Mouse (Mus musculus): ENCODE results near the gene 3100002H09Rik. TPM values are rescaled to one million over a fixed set of nuclear protein-coding genes. Genes with fewer than 3 reads are reported as not detected.

3100002H09Rik gene
- polyA plus RNA-seq, 1 experiment from 2014 or later = not detected

DNA sequence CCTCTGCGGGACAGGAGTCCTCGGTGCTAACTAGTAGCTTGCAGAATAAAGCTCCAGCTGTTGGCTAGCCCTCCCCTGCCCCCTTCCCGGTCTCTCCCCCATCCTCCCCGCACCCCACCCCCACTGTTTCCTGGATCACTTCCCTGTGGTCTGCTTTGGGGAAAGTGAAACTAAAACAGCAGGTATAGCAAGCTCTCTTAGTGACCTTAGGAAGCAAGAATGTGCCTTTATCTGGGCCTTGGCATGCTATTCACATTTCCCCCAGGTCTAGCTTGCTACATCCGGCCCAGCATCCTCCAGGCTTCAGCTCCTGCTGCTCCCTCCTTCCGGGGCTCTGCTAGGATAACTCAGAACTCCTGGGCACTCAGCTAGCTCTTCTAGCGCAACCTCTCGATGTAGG is 36.0 kb upstream of the 3100002H09Rik start:
- Histone ChIP-seq H3K4me1 (ENCODE audit: control insufficient read depth, insufficient read depth, low read length) (no peaks in the 10 kb centered on the region), H3K4me3 (ENCODE audit: low read depth, low read length) (no peak overlapping the region), H3K4me2 (ENCODE audit: low read length) (no peak overlapping the region), H3K27ac (ENCODE audit: low read depth, low read length) (no peak overlapping the region), H3K9ac (ENCODE audit: low read length) (no peak overlapping the region), H3K9me3 (replicated peaks; ENCODE audit: control insufficient read depth, low read length) (no peaks in the 10 kb centered on the region), H3K36me3 (ENCODE audit: control insufficient read depth, insufficient read depth, low read length) (no peaks in the 10 kb centered on the region), H3K27me3 (replicated peaks; ENCODE audit: control insufficient read depth, insufficient read depth, low read length) (0 out of 2 replicates have a peak, but pooled peaks cover 4% of the 10 kb centered on the region)
- WGBS = 25% methylated on average over 8 of the region's 8 CpGs
- ATAC-seq (no peak), DNase-seq (ENCODE audit: low spot score) (no peak)

- Histone ChIP-seq H3K4me1 (ENCODE audit: control insufficient read depth, insufficient read depth, low read length) (no peaks in the 10 kb centered on the region), H3K27ac (ENCODE audit: low read depth, low read length) (no peak overlapping the region), H3K36me3 (ENCODE audit: control insufficient read depth, insufficient read depth, low read length) (no peaks in the 10 kb centered on the region), H3K4me3 (ENCODE audit: low read depth, low read length) (no peak overlapping the region), H3K9me3 (replicated peaks; ENCODE audit: control insufficient read depth, low read length) (no peaks in the 10 kb centered on the region), H3K9ac (ENCODE audit: low read length) (no peak overlapping the region), H3K27me3 (replicated peaks; ENCODE audit: control insufficient read depth, insufficient read depth, low read length) (0 out of 2 replicates have a peak, but pooled peaks cover 4% of the 10 kb centered on the region), H3K4me2 (ENCODE audit: low read length) (no peak overlapping the region)
- DNase-seq (ENCODE audit: low spot score) (no peak), ATAC-seq (no peak)
- 19% methylated on average over 3 of the region's 3 CpGs for WGBS
Observed at GRCm38 (mm10) chr4:124644974-124645433, 34.4 kb upstream of the 3100002H09Rik start.

DNA sequence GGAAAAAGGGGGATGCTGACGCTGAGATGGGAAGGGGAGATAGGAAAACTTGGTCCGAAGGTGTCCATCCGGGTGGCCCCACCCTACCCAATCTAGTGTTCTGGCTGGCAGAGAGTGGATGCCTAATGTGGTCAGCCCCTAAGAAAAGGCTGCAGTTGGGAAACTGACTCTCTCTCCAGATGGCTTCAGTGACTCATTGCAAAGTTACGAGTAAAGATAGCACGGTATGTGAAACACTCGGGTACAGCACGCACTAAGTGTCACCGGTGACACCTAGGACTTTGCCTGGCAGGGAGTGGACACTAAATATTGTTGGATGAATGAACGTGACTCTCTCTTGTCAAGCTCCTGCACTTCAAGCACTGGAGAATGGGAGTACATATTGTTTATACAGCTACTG is 33.3 kb upstream of the 3100002H09Rik start:
- WGBS = 96% methylated on average over 9 of the region's 9 CpGs
- no peak overlapping the region for H3K27ac ChIP-seq (ENCODE audit: low read depth, low read length)
- no peak overlapping the region for H3K4me3 ChIP-seq (ENCODE audit: low read depth, low read length)
- H3K9ac ChIP-seq (ENCODE audit: low read length) = no peak overlapping the region
- ATAC-seq (no peak), DNase-seq (ENCODE audit: low spot score) (no peak)
- no peaks in the 10 kb centered on the region for H3K36me3 ChIP-seq (ENCODE audit: control insufficient read depth, insufficient read depth, low read length)
- no peaks in the 10 kb centered on the region for H3K27me3 ChIP-seq (replicated peaks; ENCODE audit: control insufficient read depth, insufficient read depth, low read length)
- H3K4me2 ChIP-seq (ENCODE audit: low read length) = no peak overlapping the region
- no peaks in the 10 kb centered on the region for H3K4me1 ChIP-seq (ENCODE audit: control insufficient read depth, insufficient read depth, low read length)
- no peaks in the 10 kb centered on the region for H3K9me3 ChIP-seq (replicated peaks; ENCODE audit: control insufficient read depth, low read length)

- no peak overlapping the region for H3K9ac ChIP-seq (ENCODE audit: low read length)
- H3K27me3 ChIP-seq (replicated peaks; ENCODE audit: control insufficient read depth, insufficient read depth, low read length) = no peaks in the 10 kb centered on the region
- H3K4me2 ChIP-seq (ENCODE audit: low read length) = no peak overlapping the region
- 25% methylated on average over 12 of the region's 12 CpGs for WGBS
- H3K27ac ChIP-seq (ENCODE audit: low read depth, low read length) = no peak overlapping the region
- H3K9me3 ChIP-seq (replicated peaks; ENCODE audit: control insufficient read depth, low read length) = no peaks in the 10 kb centered on the region
- H3K4me3 ChIP-seq (ENCODE audit: low read depth, low read length) = no peak overlapping the region
- no peaks in the 10 kb centered on the region for H3K36me3 ChIP-seq (ENCODE audit: control insufficient read depth, insufficient read depth, low read length)
- DNase-seq (ENCODE audit: low spot score) (no peak), ATAC-seq (no peak)
- no peaks in the 10 kb centered on the region for H3K4me1 ChIP-seq (ENCODE audit: control insufficient read depth, insufficient read depth, low read length)
Observed at GRCm38 (mm10) chr4:124639715-124640114, 29.1 kb upstream of the 3100002H09Rik start.

- H3K36me3 ChIP-seq (ENCODE audit: control insufficient read depth, insufficient read depth, low read length) = no peaks in the 10 kb centered on the region
- ATAC-seq = no peak
- no peak overlapping the region for H3K9ac ChIP-seq (ENCODE audit: low read length)
- no peak for DNase-seq (ENCODE audit: low spot score)
- no peaks in the 10 kb centered on the region for H3K27me3 ChIP-seq (replicated peaks; ENCODE audit: control insufficient read depth, insufficient read depth, low read length)
- H3K4me1 ChIP-seq (ENCODE audit: control insufficient read depth, insufficient read depth, low read length) = no peaks in the 10 kb centered on the region
- WGBS = 5% methylated on average over 9 of the region's 9 CpGs
- H3K9me3 ChIP-seq (replicated peaks; ENCODE audit: control insufficient read depth, low read length) = no peaks in the 10 kb centered on the region
- H3K27ac ChIP-seq (ENCODE audit: low read depth, low read length) = no peak overlapping the region
- no peak overlapping the region for H3K4me2 ChIP-seq (ENCODE audit: low read length)
- H3K4me3 ChIP-seq (ENCODE audit: low read depth, low read length) = no peak overlapping the region
Observed at GRCm38 (mm10) chr4:124633281-124633680, 22.7 kb upstream of the 3100002H09Rik start.

DNA sequence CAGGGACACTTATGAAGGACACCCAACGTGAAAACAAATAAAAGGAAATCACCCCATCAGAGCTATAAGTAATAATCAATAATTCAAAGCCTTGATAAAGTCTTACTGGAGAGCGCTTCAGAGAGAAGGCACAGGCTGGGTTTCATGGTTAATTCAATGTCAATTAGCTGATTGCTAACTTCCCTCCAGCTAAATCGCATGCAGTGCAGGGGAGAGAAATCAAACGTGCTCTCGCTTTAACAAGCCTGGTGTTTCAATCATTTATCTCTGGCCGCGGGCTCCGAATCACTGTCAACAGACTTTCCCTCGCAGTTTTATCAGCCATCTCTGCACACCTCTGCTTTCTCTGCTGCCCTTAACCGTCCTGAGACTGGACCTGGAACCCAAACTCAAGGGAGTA is 22.3 kb upstream of the 3100002H09Rik start:
- Histone ChIP-seq H3K4me1 (ENCODE audit: control insufficient read depth, insufficient read depth, low read length) (no peaks in the 10 kb centered on the region), H3K27ac (ENCODE audit: low read depth, low read length) (no peak overlapping the region), H3K36me3 (ENCODE audit: control insufficient read depth, insufficient read depth, low read length) (no peaks in the 10 kb centered on the region), H3K9me3 (replicated peaks; ENCODE audit: control insufficient read depth, low read length) (no peaks in the 10 kb centered on the region), H3K27me3 (replicated peaks; ENCODE audit: control insufficient read depth, insufficient read depth, low read length) (no peaks in the 10 kb centered on the region), H3K4me2 (ENCODE audit: low read length) (no peak overlapping the region), H3K4me3 (ENCODE audit: low read depth, low read length) (no peak overlapping the region), H3K9ac (ENCODE audit: low read length) (no peak overlapping the region)
- 76% methylated on average over 10 of the region's 10 CpGs for WGBS
- ATAC-seq = no peak
- no peak for DNase-seq (ENCODE audit: low spot score)

GRCm38 (mm10) chr4:124631456-124631855 is 20.9 kb upstream of the 3100002H09Rik start:
- H3K27ac ChIP-seq (ENCODE audit: low read depth, low read length) = no peak overlapping the region
- H3K4me2 ChIP-seq (ENCODE audit: low read length) = no peak overlapping the region
- peaks cover 4% of the 10 kb centered on the region for H3K4me1 ChIP-seq (ENCODE audit: control insufficient read depth, insufficient read depth, low read length)
- ATAC-seq (no peak), DNase-seq (ENCODE audit: low spot score) (no peak)
- WGBS = 67% methylated on average over 4 of the region's 4 CpGs
- H3K27me3 ChIP-seq (replicated peaks; ENCODE audit: control insufficient read depth, insufficient read depth, low read length) = no peaks in the 10 kb centered on the region
- H3K9ac ChIP-seq (ENCODE audit: low read length) = no peak overlapping the region
- H3K9me3 ChIP-seq (replicated peaks; ENCODE audit: control insufficient read depth, low read length) = no peaks in the 10 kb centered on the region
- no peaks in the 10 kb centered on the region for H3K36me3 ChIP-seq (ENCODE audit: control insufficient read depth, insufficient read depth, low read length)
- no peak overlapping the region for H3K4me3 ChIP-seq (ENCODE audit: low read depth, low read length)

GRCm38 (mm10) chr4:124626836-124627235 is 16.2 kb upstream of the 3100002H09Rik start:
- H3K9me3 ChIP-seq (replicated peaks; ENCODE audit: control insufficient read depth, low read length) = no peaks in the 10 kb centered on the region
- H3K9ac ChIP-seq (ENCODE audit: low read length) = no peak overlapping the region
- H3K4me2 ChIP-seq (ENCODE audit: low read length) = no peak overlapping the region
- no peak overlapping the region for H3K27ac ChIP-seq (ENCODE audit: low read depth, low read length)
- H3K4me3 ChIP-seq (ENCODE audit: low read depth, low read length) = no peak overlapping the region
- DNase-seq (ENCODE audit: low spot score) (peak; percentile 45), ATAC-seq (peak; percentile 48; the same call in 1 of the 2 replicates)
- WGBS = 63% methylated on average over 1 of the region's 1 CpGs
- peaks cover 15% of the 10 kb centered on the region for H3K4me1 ChIP-seq (ENCODE audit: control insufficient read depth, insufficient read depth, low read length)
- H3K36me3 ChIP-seq (ENCODE audit: control insufficient read depth, insufficient read depth, low read length) = no peaks in the 10 kb centered on the region
- H3K27me3 ChIP-seq (replicated peaks; ENCODE audit: control insufficient read depth, insufficient read depth, low read length) = no peaks in the 10 kb centered on the region

GRCm38 (mm10) chr4:124624111-124624581 is 13.5 kb upstream of the 3100002H09Rik start:
- no peak overlapping the region for H3K4me2 ChIP-seq (ENCODE audit: low read length)
- H3K36me3 ChIP-seq (ENCODE audit: control insufficient read depth, insufficient read depth, low read length) = no peaks in the 10 kb centered on the region
- 39% methylated on average over 7 of the region's 7 CpGs for WGBS
- DNase-seq (ENCODE audit: low spot score) (peak; percentile 33), ATAC-seq (no peak)
- H3K9ac ChIP-seq (ENCODE audit: low read length) = peak overlapping the region; percentile 35; the same call in 1 of the 2 replicates
- no peaks in the 10 kb centered on the region for H3K27me3 ChIP-seq (replicated peaks; ENCODE audit: control insufficient read depth, insufficient read depth, low read length)
- peaks cover 20% of the 10 kb centered on the region for H3K4me1 ChIP-seq (ENCODE audit: control insufficient read depth, insufficient read depth, low read length)
- no peak overlapping the region for H3K4me3 ChIP-seq (ENCODE audit: low read depth, low read length)
- no peak overlapping the region; the same call in 1 of the 2 replicates for H3K27ac ChIP-seq (ENCODE audit: low read depth, low read length)
- H3K9me3 ChIP-seq (replicated peaks; ENCODE audit: control insufficient read depth, low read length) = no peaks in the 10 kb centered on the region
